Comparison of ENCODE assay signal across 29 mouse cellular contexts in the genomic region with DNA sequence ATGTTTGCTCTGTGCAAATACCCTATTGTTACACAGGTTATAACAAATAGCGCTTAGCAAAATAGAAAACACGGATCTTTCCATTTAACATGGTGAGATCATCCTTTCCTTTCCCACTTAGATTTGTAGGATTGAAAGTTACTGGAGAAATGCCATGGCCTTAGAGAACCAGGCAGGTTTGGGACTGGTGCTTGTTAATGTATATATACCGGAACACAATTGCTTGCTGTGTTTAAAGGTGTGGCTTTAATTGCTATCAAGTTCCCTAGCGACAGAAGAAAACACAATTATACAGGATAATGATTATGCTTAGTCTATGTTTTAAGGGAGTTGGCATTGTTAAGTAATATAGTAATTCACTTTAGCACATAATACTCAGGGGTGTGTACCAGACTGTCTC. TPM values are rescaled to one million over a fixed set of nuclear protein-coding genes. Genes with fewer than 3 reads are reported as not detected.
DNase-seq lines count a peak whose midpoint lies in the region; ATAC-seq and TF ChIP-seq lines count a peak whose summit lies in the region.
"Had no signal": no experiment of that assay in that cellular context is flagged by ENCODE, and none has a peak within 500 bp of the region (broad histone marks: within the 10 kb centered on the region; RNA-seq: fewer than 3 reads in every experiment).

No protein-coding gene starts in this region.

- TF ChIP-seq POLR2A in myocyte (IDR thresholded peaks at IDR 0.05; ENCODE audit: insufficient read length, low read depth): no peak

- no peak for ATAC-seq in erythroblast, adult 5-6 weeks (replicated peaks; ENCODE audit: low FRiP score, poor library complexity, severe bottlenecking)
- ATAC-seq in kidney, postnatal 0 days (replicated peaks; ENCODE audit: low FRiP score, low read depth): no peak
- no peak for ATAC-seq in kidney, embryonic 14.5 days (ENCODE audit: low FRiP score, low TSS enrichment)
- ATAC-seq in midbrain, embryonic 11.5 days (ENCODE audit: low FRiP score): no peak
- no peak for ATAC-seq in midbrain, embryonic 13.5 days
- ATAC-seq: inflammation-experienced regulatory T-cells, adult 6 months had no signal

- no peak for TF ChIP-seq CTCF in kidney, postnatal 0 days (IDR thresholded peaks at IDR 0.05; ENCODE audit: low read depth)

- peaks cover 58% of the 10 kb centered on the region for H3K4me1 ChIP-seq in erythroblast, embryonic 14.5 days (ENCODE audit: control insufficient read depth)
- H3K4me1 ChIP-seq in kidney, postnatal 0 days (replicated peaks; ENCODE audit: insufficient read depth, low read length): 0 out of 2 replicates have a peak, but pooled peaks cover 5% of the 10 kb centered on the region
- H3K4me1 ChIP-seq in kidney, embryonic 14.5 days (ENCODE audit: control insufficient read depth, insufficient read depth, low read length): 0 out of 2 replicates have a peak, but pooled peaks cover 10% of the 10 kb centered on the region
- peaks cover 11% of the 10 kb centered on the region for H3K4me1 ChIP-seq in midbrain, embryonic 11.5 days (ENCODE audit: control insufficient read depth, insufficient read depth, low read length)
- peaks cover 24% of the 10 kb centered on the region for H3K4me1 ChIP-seq in midbrain, embryonic 13.5 days (replicated peaks)

- peaks cover 24% of the 10 kb centered on the region for H3K36me3 ChIP-seq in erythroblast, embryonic 14.5 days (ENCODE audit: control insufficient read depth)
- H3K36me3 ChIP-seq in kidney, postnatal 0 days (ENCODE audit: insufficient read depth, low read length): no peaks in the 10 kb centered on the region
- H3K36me3 ChIP-seq in kidney, embryonic 14.5 days (ENCODE audit: control insufficient read depth, insufficient read depth, low read length): peaks cover 4% of the 10 kb centered on the region; the same call in 1 of the 2 replicates
- H3K36me3 ChIP-seq in midbrain, embryonic 11.5 days (ENCODE audit: control insufficient read depth, insufficient read depth, low read length): no peaks in the 10 kb centered on the region
- H3K36me3 ChIP-seq in midbrain, embryonic 13.5 days: no peaks in the 10 kb centered on the region
- peaks cover 5% of the 10 kb centered on the region for H3K36me3 ChIP-seq in myocyte (ENCODE audit: control insufficient read depth, insufficient read depth)
- H3K36me3 ChIP-seq: forebrain, embryonic 12.5 days; heart, embryonic 15.5 days; limb, embryonic 12.5 days; neural tube, embryonic 12.5 days had no signal

- H3K27me3 ChIP-seq in erythroblast, embryonic 14.5 days (ENCODE audit: control insufficient read depth): no peaks in the 10 kb centered on the region
- H3K27me3 ChIP-seq in kidney, postnatal 0 days (ENCODE audit: insufficient read depth, low read length): no peaks in the 10 kb centered on the region
- H3K27me3 ChIP-seq in kidney, embryonic 14.5 days (ENCODE audit: control insufficient read depth, insufficient read depth, low read length): no peaks in the 10 kb centered on the region
- no peaks in the 10 kb centered on the region for H3K27me3 ChIP-seq in midbrain, embryonic 11.5 days (ENCODE audit: control insufficient read depth, insufficient read depth, low read length)
- no peaks in the 10 kb centered on the region for H3K27me3 ChIP-seq in midbrain, embryonic 13.5 days
- no peaks in the 10 kb centered on the region for H3K27me3 ChIP-seq in myocyte (ENCODE audit: control insufficient read depth, insufficient read depth, insufficient read length)
- H3K27me3 ChIP-seq: forebrain, embryonic 12.5 days; heart, embryonic 15.5 days; limb, embryonic 12.5 days; neural tube, embryonic 12.5 days had no signal

- no peak overlapping the region for H3ac ChIP-seq in myocyte (ENCODE audit: control insufficient read depth, insufficient read length)

- H3K79me2 ChIP-seq in myocyte (ENCODE audit: control insufficient read depth, insufficient read depth): peaks cover 23% of the 10 kb centered on the region

- peak overlapping the region; percentile 17 for H3K4me3 ChIP-seq in erythroblast, embryonic 14.5 days (replicated peaks)
- H3K4me3 ChIP-seq in kidney, postnatal 0 days (replicated peaks; ENCODE audit: low read depth, low read length): no peak overlapping the region
- H3K4me3 ChIP-seq in kidney, embryonic 14.5 days (ENCODE audit: low read length): no peak overlapping the region
- H3K4me3 ChIP-seq in midbrain, embryonic 11.5 days (ENCODE audit: low read depth, low read length): no peak overlapping the region
- H3K4me3 ChIP-seq in midbrain, embryonic 13.5 days (replicated peaks): no peak overlapping the region
- no peak overlapping the region for H3K4me3 ChIP-seq in myocyte
- H3K4me3 ChIP-seq: forebrain, embryonic 12.5 days; heart, embryonic 15.5 days; limb, embryonic 12.5 days; neural tube, embryonic 12.5 days had no signal

- 76% methylated on average over 4 of the region's 4 CpGs for WGBS in kidney, postnatal 0 days
- WGBS in kidney, embryonic 14.5 days: 81% methylated on average over 4 of the region's 4 CpGs
- WGBS in midbrain, embryonic 11.5 days: 84% methylated on average over 4 of the region's 4 CpGs
- WGBS in midbrain, embryonic 13.5 days: 88% methylated on average over 4 of the region's 4 CpGs

- no peak for DNase-seq in kidney, postnatal 0 days (ENCODE audit: low spot score)
- DNase-seq in midbrain, embryonic 11.5 days (ENCODE audit: low spot score, missing footprints): peak; percentile 75
- DNase-seq in right cerebral cortex, postnatal 4 days: no peak
- DNase-seq: adrenal gland, postnatal 25 days; cerebellum, adult 8-10 months; cerebellum, postnatal 36 days; gastrocnemius, postnatal 36 days; heart, postnatal 36 days; kidney, postnatal 10 days; midbrain, embryonic 14.5 days; right cerebral cortex, adult 18-20 months; thymus, adult 18-20 months; thymus, postnatal 4 days had no signal

- H3K4me2 ChIP-seq in kidney, postnatal 0 days (ENCODE audit: low read length): peak overlapping the region; percentile 13; the same call in 1 of the 2 replicates
- no peak overlapping the region for H3K4me2 ChIP-seq in kidney, embryonic 14.5 days (replicated peaks; ENCODE audit: low read depth, low read length)
- no peak overlapping the region for H3K4me2 ChIP-seq in midbrain, embryonic 11.5 days
- no peak overlapping the region for H3K4me2 ChIP-seq in midbrain, embryonic 13.5 days (replicated peaks)
- peak overlapping the region; percentile 39 for H3K4me2 ChIP-seq in myocyte (ENCODE audit: low read depth)
- H3K4me2 ChIP-seq: forebrain, embryonic 12.5 days; heart, embryonic 15.5 days; hindbrain, embryonic 14.5 days; limb, embryonic 12.5 days; neural tube, embryonic 12.5 days had no signal

- no peak overlapping the region for H3K27ac ChIP-seq in kidney, postnatal 0 days
- no peak overlapping the region for H3K27ac ChIP-seq in kidney, embryonic 14.5 days (ENCODE audit: low read depth, low read length)
- no peak overlapping the region for H3K27ac ChIP-seq in midbrain, embryonic 11.5 days (ENCODE audit: low read depth, low read length)
- H3K27ac ChIP-seq in midbrain, embryonic 13.5 days: no peak overlapping the region
- H3K27ac ChIP-seq: forebrain, embryonic 12.5 days; heart, embryonic 15.5 days; hindbrain, embryonic 14.5 days; layer of hippocampus, adult 2 months; limb, embryonic 12.5 days; neural tube, embryonic 12.5 days had no signal

- no peaks in the 10 kb centered on the region for H3K9me3 ChIP-seq in erythroblast, embryonic 14.5 days (ENCODE audit: control insufficient read depth, low read length)
- no peaks in the 10 kb centered on the region for H3K9me3 ChIP-seq in kidney, postnatal 0 days (replicated peaks; ENCODE audit: low read length)
- no peaks in the 10 kb centered on the region for H3K9me3 ChIP-seq in kidney, embryonic 14.5 days (ENCODE audit: control insufficient read depth, low read length)
- H3K9me3 ChIP-seq in midbrain, embryonic 11.5 days (ENCODE audit: control insufficient read depth, low read length): no peaks in the 10 kb centered on the region
- H3K9me3 ChIP-seq in midbrain, embryonic 13.5 days: no peaks in the 10 kb centered on the region
- H3K9me3 ChIP-seq: forebrain, embryonic 12.5 days; heart, embryonic 15.5 days; limb, embryonic 12.5 days; neural tube, embryonic 12.5 days had no signal

- no peak overlapping the region for H3K9ac ChIP-seq in kidney, postnatal 0 days (ENCODE audit: low read depth, low read length)
- H3K9ac ChIP-seq in kidney, embryonic 14.5 days (ENCODE audit: low read depth, low read length): no peak overlapping the region
- no peak overlapping the region for H3K9ac ChIP-seq in midbrain, embryonic 11.5 days (ENCODE audit: low read length)
- no peak overlapping the region for H3K9ac ChIP-seq in midbrain, embryonic 13.5 days (replicated peaks)
- H3K9ac ChIP-seq: forebrain, embryonic 12.5 days; heart, embryonic 15.5 days; hindbrain, embryonic 14.5 days; limb, embryonic 12.5 days; neural tube, embryonic 12.5 days had no signal

RNA-seq across cellular contexts. Expression of a gene that starts 3.2 kb away (rescaled TPM):
- polyA plus RNA-seq in erythroblast, embryonic 14.5 days (2012): 17.5 and 20.6 TPM in 2 replicates
- total RNA-seq in erythroblast, adult 5-6 weeks (2015; ENCODE audit: low replicate concordance): 44.9 and 49.2 TPM in 2 replicates
- total RNA-seq in erythroblast, adult 5-6 weeks (2017; ENCODE audit: low replicate concordance): 164 and 206 TPM in 2 replicates
- polyA plus RNA-seq in kidney, postnatal 0 days (2015; fragmentation: Nextera tagmentation; extraction: Ambion mirVana): 132 and 139 TPM in 2 replicates
- polyA plus RNA-seq in kidney, embryonic 14.5 days (2014; fragmentation: Nextera tagmentation; extraction: Ambion mirVana): 54.0 and 60.2 TPM in 2 replicates
- polyA plus RNA-seq in midbrain, embryonic 11.5 days (2014; fragmentation: Nextera tagmentation; extraction: Ambion mirVana): 25.3 and 25.7 TPM in 2 replicates
- 22.2 and 24.4 TPM in 2 replicates for polyA plus RNA-seq in midbrain, embryonic 13.5 days (2015; fragmentation: Nextera tagmentation; extraction: Ambion mirVana)
- polyA plus RNA-seq in myocyte (2012; fragmentation: generic; extraction: Trizol): 113 TPM

RNA-seq across cellular contexts. Expression of a gene that starts 3.4 kb away (rescaled TPM):
- 1.1 and 2.1 TPM in 2 replicates for polyA plus RNA-seq in erythroblast, embryonic 14.5 days (2012)
- total RNA-seq in erythroblast, adult 5-6 weeks (2015; ENCODE audit: low replicate concordance): 5.6 and 12.3 TPM in 2 replicates
- 55.5 and 70.6 TPM in 2 replicates for total RNA-seq in erythroblast, adult 5-6 weeks (2017; ENCODE audit: low replicate concordance)
- polyA plus RNA-seq in kidney, postnatal 0 days (2015; fragmentation: Nextera tagmentation; extraction: Ambion mirVana): 0.75 and 1.1 TPM in 2 replicates
- 1.3 and 1.9 TPM in 2 replicates for polyA plus RNA-seq in kidney, embryonic 14.5 days (2014; fragmentation: Nextera tagmentation; extraction: Ambion mirVana)
- polyA plus RNA-seq in midbrain, embryonic 11.5 days (2014; fragmentation: Nextera tagmentation; extraction: Ambion mirVana): 0.83 and 1.1 TPM in 2 replicates
- polyA plus RNA-seq in midbrain, embryonic 13.5 days (2015; fragmentation: Nextera tagmentation; extraction: Ambion mirVana): 0.69 and 1.1 TPM in 2 replicates
- 1.3 TPM for polyA plus RNA-seq in myocyte (2012; fragmentation: generic; extraction: Trizol)

RNA-seq across cellular contexts. Expression of a gene that starts 8.4 kb away (rescaled TPM):
- 0.10 TPM in 1 of 2 replicates, not detected in the other for polyA plus RNA-seq in erythroblast, embryonic 14.5 days (2012)
- total RNA-seq in erythroblast, adult 5-6 weeks (2015; ENCODE audit: low replicate concordance): not detected in 2 replicates
- total RNA-seq in erythroblast, adult 5-6 weeks (2017; ENCODE audit: low replicate concordance): 1.9 and 2.0 TPM in 2 replicates
- polyA plus RNA-seq in kidney, postnatal 0 days (2015; fragmentation: Nextera tagmentation; extraction: Ambion mirVana): not detected in 2 replicates
- not detected in 2 replicates for polyA plus RNA-seq in kidney, embryonic 14.5 days (2014; fragmentation: Nextera tagmentation; extraction: Ambion mirVana)
- not detected in 2 replicates for polyA plus RNA-seq in midbrain, embryonic 11.5 days (2014; fragmentation: Nextera tagmentation; extraction: Ambion mirVana)
- polyA plus RNA-seq in midbrain, embryonic 13.5 days (2015; fragmentation: Nextera tagmentation; extraction: Ambion mirVana): not detected in 2 replicates
- polyA plus RNA-seq in myocyte (2012; fragmentation: generic; extraction: Trizol): 0.05 TPM
- total RNA-seq: adrenal gland, postnatal 25 days; gastrocnemius, adult 18-20 months; gastrocnemius, postnatal 36 days; heart, postnatal 36 days; layer of hippocampus, adult 2 months; layer of hippocampus, postnatal 25 days had no signal
- polyA plus RNA-seq: brain, embryonic 14.5 days; forebrain, embryonic 12.5 days; hindbrain, embryonic 14.5 days; inflammation-experienced regulatory T-cells, adult 6 months; limb, embryonic 12.5 days; midbrain, embryonic 14.5 days; neural tube, embryonic 12.5 days; small intestine, adult 2 months had no signal

RNA-seq across cellular contexts. Expression of a gene that starts 11.1 kb away (rescaled TPM):
- 0.93 and 3.0 TPM in 2 replicates for polyA plus RNA-seq in erythroblast, embryonic 14.5 days (2012)
- 59.8 and 77.5 TPM in 2 replicates for total RNA-seq in erythroblast, adult 5-6 weeks (2015; ENCODE audit: low replicate concordance)
- 249 and 402 TPM in 2 replicates for total RNA-seq in erythroblast, adult 5-6 weeks (2017; ENCODE audit: low replicate concordance)
- 5.2 and 7.4 TPM in 2 replicates for polyA plus RNA-seq in kidney, postnatal 0 days (2015; fragmentation: Nextera tagmentation; extraction: Ambion mirVana)
- 9.0 and 15.0 TPM in 2 replicates for polyA plus RNA-seq in kidney, embryonic 14.5 days (2014; fragmentation: Nextera tagmentation; extraction: Ambion mirVana)
- 5.3 and 6.4 TPM in 2 replicates for polyA plus RNA-seq in midbrain, embryonic 11.5 days (2014; fragmentation: Nextera tagmentation; extraction: Ambion mirVana)
- polyA plus RNA-seq in midbrain, embryonic 13.5 days (2015; fragmentation: Nextera tagmentation; extraction: Ambion mirVana): 5.1 and 5.8 TPM in 2 replicates
- polyA plus RNA-seq in myocyte (2012; fragmentation: generic; extraction: Trizol): 0.56 TPM

RNA-seq across cellular contexts. Expression of a gene that starts 23.5 kb away (rescaled TPM):
- polyA plus RNA-seq in erythroblast, embryonic 14.5 days (2012): 0.15 and 0.53 TPM in 2 replicates
- total RNA-seq in erythroblast, adult 5-6 weeks (2015; ENCODE audit: low replicate concordance): 5.0 and 17.9 TPM in 2 replicates
- total RNA-seq in erythroblast, adult 5-6 weeks (2017; ENCODE audit: low replicate concordance): 2.0 and 4.5 TPM in 2 replicates
- 16.8 and 18.0 TPM in 2 replicates for polyA plus RNA-seq in kidney, postnatal 0 days (2015; fragmentation: Nextera tagmentation; extraction: Ambion mirVana)
- polyA plus RNA-seq in kidney, embryonic 14.5 days (2014; fragmentation: Nextera tagmentation; extraction: Ambion mirVana): 6.0 and 7.6 TPM in 2 replicates
- 2.7 and 3.3 TPM in 2 replicates for polyA plus RNA-seq in midbrain, embryonic 11.5 days (2014; fragmentation: Nextera tagmentation; extraction: Ambion mirVana)
- polyA plus RNA-seq in midbrain, embryonic 13.5 days (2015; fragmentation: Nextera tagmentation; extraction: Ambion mirVana): 2.0 and 2.7 TPM in 2 replicates
- 5.1 TPM for polyA plus RNA-seq in myocyte (2012; fragmentation: generic; extraction: Trizol)

Comparison
In these comparisons a context has a peak if more than half of its experiments do, and no peak if none do; other contexts are left out.
1. H3K4me2 ChIP-seq: peak in kidney, postnatal 0 days (single experiment) and myocyte (single experiment); none in kidney, embryonic 14.5 days (single experiment), midbrain, embryonic 11.5 days (single experiment) and midbrain, embryonic 13.5 days (single experiment).